Mouse (Mus musculus): Measurements from ENCODE around the gene Rbck1.

DNA sequence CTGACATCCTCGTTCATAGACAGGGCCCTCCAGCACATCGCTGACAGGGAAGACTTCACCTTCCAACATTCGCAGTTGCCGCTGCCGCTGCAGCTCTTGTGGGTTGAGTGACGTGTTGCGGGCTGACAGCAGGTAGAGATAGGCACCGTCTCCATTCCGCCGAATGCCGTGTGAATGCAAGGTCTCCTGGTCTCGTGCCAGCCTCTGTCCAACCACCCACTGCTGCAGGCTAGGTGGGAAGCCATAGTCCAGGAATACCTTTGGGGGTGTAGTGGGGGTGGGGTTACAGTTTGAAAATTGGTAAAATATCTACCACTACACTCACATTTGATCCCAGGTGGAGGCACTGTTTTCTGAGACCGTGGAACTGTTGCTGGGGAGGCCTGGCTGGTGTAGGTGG lies 6.3 kb downstream of the Rbck1 start:
- no peak for TF ChIP-seq CTCF (IDR thresholded peaks at IDR 0.05; ENCODE audit: control insufficient read depth, insufficient read depth, insufficient replicate concordance, low read depth, low read length)
- no peak for TF ChIP-seq POLR2A (IDR thresholded peaks at IDR 0.05; ENCODE audit: control insufficient read depth, low read depth, low read length)
